Mouse (Mus musculus) cerebellum, adult 8-10 months (tissue): ENCODE results near the gene Tmem259.
A peak's percentile ranks its signal among the peaks of the same experiment; 100 is the strongest.
"Not testable (repeated sequence)": the region's sequence is repeated elsewhere in the genome, so short reads cannot be mapped to it uniquely, and the experiment has no call there.

Experiments used
- DNase-seq: peaks from one replicate; pipeline ENCODE4 v3.0.0; 2022

The Tmem259 gene

DNA sequence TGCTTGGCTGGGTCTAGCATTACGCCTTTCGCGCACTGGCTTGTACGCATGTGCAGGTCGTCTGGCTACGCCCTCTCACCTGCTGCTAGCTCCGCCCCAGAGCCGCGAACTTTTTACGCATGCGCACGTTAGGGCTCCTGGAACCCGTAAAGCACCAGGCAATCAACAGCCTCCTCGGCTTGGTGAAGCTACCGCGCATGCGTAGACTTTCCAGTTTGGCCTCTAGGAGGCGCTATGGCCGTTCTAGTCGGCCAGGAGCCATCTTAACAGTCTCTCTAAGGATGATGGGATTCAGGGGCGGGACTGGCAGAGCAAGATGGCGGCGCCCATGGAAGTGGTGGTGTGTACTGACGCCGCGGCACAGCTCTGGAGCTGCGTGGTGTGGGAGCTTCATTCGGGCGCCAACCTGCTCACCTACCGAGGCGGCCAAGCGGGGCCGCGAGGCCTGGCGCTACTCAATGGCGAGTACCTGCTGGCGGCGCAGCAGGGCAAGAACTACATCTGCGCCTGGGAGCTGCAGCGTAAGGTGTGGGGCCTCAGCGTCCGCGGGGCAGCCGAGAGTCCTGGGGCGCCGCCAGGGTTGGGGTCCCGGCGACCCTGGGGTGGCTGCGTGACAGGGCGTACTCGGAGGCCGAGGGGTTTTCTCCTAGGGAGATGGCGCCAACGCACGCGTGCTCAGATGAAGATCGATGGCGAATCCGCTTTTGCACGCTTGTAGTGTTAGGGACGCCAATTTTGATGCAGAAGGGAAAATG is 24.1 kb downstream of the Tmem259 start, which contains the start of gene Wdr18:
TSS of gene Wdr18 (plus strand) at position 306 of the 755 bp plus-strand sequence.
- peak; percentile 100 for DNase-seq

DNA sequence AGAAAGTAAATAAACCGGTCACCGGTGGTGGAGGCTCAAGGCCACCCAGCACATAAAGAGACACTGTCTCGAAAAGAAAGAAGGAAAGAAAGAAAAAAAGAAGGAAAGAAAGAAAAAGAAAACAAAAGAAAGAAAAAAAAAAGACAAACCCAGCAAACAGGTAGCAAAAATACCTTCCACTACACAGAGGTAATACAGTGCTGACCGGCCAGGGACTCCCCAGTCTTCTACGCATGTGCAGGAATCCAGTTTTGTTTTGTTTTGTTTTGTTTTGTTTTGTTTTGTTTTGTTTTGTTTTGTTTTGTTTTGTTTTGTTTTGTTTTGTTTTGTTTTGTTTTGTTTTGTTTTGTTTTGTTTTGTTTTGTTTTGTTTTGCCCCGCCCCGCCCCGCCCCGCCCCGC is 24.7 kb downstream of the Tmem259 start:
- DNase-seq: not testable (repeated sequence)

DNA sequence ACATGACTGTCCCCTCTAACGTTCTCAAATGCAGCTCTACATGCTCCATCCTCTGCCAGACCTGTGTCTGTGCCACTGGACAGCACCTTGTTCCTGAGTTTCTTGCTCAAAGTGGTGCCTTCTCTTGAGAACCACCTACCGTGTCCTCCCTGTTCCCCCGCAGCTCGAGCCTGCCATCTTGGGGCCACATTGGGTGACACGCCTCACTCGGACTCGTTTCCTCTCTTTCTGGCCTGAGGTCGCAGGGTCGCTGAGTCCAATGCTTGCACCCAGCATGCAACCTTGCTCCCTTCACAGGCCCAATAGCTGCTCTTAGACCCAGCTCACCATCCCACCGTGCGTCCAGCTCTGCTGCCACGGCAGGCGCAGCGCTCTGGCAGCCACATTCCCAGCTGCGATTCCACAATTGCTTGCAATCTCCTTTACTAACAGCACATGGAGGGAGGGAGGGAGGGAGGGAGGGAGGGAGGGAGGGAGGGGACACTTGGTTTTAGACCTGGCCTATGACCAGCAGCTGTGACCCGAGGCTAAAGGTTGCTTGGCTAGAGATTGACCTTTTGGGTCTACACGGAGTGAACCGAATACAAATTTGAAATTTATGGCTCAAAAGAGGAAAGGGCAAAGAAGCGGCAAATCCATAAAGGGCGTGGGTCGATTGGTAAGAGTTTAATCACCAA is 25.9 kb downstream of the Tmem259 start:
- DNase-seq: peak; percentile 83

DNA sequence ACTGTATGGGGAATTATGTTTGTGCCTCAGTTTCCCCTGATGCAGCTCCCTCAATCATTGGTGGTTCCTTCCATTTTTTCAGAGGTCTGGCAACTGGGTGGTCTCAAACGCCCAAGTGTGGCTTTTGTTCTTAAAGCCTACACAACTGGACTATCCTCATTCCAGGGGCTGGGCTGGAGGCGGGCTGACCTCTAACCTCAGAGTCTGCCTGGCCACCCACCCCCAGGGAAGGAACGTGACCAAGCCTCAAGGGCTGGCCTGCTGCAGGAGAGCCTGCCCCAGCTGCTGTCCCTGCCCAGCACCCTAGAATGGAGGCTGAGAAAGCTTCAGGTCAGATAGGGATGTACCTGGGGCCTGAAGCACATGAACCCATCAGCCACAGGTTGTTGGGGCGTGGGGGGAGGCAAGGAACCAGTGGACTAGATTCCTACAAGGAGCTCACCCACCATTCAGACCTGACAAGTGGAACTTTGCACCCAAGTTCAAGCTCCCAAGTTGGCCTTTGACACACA is 27.4 kb downstream of the Tmem259 start:
- no peak for DNase-seq

DNA sequence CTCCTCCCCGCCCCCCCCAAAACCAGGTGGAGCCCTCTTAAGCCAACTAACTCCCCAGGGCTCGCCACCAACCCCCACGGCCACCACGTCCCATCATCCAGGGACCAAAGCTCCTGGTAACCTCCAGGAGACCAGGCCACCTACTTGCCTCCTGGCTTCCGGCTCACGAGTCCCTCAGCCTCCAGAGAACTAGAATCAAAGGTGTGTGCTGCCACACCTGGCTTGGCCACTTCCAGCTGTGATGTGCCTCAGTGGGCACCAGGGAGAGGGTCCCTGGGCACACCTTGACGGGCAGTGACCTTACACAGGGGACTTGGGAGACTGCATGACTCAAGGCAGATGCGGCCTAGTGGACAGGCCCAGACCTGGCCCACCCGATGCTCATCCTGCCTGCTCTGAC is 28.4 kb downstream of the Tmem259 start:
- no peak for DNase-seq

DNA sequence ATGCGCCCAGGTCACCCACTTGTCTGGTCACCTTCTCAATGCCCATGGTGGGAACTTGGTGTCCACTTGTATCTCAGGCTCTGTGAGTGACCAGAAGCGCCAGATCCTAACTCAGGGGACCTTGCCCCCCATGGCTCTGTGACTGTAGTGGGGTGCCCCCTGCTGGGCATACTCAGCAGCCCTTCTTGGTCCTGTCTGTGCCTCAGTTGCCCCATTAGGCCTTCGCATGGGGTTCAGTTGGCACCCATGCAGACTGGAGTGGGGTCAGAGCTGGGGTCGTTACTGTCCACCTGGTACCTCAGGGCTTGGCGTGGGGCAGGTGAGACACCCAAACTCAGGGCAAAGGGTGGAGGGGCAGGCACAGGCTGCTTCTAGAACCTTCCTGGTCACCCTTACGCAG is 30.2 kb downstream of the Tmem259 start:
- no peak for DNase-seq

DNA sequence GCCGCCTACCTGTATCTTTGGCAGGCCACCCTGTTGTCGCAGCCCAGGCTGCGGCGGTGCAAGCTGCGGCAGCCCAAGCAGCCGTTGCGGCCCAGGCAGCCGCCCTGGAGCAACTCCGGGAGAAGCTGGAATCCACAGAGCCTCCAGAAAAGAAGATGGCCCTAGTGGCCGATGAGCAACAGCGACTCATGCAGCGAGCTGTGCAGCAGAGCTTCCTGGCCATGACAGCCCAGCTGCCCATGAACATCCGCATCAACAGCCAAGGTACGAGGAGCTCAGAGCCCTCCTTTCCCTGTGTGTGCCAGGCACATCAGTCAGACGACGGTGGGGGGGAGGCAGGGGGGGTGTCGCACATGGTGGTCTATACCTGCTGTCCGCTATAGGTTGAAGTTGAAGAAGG is 33.5 kb downstream of the Tmem259 start:
- DNase-seq: no peak

DNA sequence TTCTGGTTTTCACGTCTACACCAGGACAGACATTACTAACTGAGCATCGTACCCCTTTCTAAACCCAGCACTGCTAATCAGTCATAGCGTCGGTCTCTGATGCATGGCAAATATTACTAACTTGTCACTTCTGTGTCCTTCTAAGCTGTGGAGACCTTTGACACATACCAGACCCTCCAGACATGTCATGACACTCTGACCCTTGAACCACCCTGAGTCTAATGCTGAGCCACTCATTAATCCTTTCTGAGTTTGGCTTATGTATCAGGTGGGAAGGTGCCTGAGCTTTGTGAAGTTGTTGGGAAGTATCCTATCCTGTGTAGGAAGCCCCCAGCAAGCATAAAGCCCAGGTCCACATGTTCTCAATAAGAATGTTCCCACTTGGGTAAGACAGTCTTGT is 34.3 kb downstream of the Tmem259 start:
- no peak for DNase-seq

DNA sequence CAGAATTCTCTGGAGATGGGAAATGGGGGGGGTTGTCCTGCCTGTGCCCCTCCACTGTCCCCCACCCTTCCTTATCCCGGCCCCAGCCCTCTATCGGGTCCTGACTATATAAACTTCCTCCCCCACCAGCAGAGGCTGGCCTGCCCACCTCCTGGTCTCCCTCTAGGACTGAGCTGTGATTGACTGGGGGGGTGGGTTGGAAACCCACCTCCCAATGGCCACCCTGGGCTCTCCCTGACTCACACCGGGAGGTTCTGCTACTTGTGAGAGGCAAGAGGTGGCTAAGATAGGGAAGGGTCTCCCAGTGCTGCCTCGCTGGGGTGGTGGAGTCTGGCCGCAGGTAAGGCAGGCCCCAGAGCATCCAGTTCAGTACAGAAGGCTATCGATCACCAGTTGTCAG is 36.6 kb downstream of the Tmem259 start:
- no peak for DNase-seq

DNA sequence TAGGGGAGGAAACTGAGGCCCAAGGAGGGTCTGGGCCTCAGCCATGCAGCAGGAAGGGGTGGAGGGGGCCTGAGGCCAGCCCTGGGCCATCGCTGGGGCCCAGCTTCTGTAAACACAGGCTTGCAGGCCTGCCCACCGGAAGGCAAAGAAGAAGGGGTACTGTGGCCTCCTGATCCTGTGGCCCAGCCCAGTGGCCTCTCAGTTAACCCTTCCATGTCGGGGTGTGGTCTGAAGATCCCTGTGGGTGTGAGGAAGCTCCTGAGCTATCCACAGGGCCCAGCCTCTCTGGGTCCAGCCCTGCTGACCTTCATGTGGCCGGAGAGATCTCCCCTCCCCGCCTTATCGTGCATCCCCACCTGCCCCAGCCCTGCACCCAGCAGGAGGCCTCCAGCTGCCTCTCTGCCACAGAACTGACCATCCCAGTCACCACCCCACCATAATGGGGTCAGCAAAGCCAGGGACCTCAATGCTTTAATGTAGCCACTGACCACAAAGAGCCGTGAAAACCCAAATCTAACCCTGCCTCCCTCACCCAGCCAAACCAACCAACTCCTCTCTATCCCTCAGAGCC is 37.3 kb downstream of the Tmem259 start:
- DNase-seq: no peak

DNA sequence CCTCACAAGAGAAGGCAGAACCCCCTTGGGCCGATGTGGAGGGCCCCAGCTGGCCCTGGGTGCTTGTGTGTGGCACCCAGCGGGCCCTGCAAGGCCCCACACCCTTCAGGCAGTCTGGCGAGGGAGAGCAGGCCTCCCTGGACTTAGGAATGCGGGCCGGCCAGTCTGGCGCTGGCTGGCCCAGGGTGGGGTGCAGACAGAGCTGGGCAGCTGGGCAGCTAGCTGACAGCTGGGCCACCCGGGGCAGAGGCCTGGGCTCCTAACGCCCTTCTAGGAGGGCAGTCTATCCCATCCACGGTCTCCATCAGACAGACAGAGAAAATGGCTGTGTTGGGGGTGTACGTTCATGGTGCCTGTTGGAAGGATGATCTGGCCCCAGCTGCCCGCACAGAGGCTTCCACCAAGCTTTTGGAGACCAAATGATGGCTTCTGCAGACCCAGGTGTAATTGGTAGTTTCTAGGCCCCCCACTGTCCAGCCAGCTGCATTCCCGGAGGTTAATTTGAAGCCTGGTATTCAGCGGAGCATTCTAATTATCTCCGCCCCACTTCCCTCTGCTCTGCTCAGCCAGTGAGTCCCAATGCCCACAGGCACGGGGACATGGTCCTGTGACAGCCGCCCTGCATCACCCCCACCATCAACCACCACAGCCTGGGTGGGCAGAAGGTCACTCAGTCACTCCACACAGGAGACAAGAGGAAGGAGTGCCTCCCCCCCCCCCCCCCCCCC is 38.5 kb downstream of the Tmem259 start:
- no peak for DNase-seq

DNA sequence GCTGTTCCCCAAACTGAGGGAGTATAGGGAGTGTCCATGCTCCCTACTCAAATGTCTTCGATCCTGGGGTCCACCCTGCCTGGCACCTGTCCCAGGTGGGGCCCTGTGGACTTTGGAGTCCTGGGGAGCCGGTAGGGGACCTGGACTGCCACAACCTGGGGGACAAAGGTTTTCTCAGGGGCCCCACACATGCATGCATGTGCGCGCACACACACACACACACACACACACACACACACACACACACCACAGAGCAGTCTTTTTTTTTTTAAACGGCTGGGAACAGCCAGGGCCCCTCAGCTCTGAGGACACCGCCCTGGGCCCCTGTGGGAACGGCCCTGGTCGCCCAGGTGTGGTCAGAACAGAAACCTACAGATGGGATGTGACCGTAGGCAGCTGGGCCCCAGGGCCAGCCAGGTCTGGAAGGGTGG is 40.6 kb downstream of the Tmem259 start:
- no peak for DNase-seq

DNA sequence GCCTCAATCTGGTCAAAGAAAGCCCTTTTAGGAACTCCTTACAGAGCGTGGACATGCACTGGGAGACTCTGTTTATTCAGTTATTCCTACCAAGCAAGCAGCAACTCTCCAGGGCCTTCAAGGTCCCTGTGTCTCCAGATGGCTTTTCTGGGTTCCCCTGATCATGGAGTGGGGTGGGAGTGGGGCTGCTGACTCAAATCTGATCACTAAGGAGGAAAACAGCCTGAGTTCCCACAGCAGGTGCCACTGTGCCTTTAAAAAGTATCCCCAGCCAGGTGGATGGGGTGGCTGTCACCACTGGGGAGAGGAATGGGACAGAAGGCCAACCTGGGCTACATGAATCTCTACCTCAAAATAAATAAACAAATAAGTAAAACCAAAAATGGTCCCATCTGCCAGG is 41.1 kb downstream of the Tmem259 start:
- DNase-seq: no peak

DNA sequence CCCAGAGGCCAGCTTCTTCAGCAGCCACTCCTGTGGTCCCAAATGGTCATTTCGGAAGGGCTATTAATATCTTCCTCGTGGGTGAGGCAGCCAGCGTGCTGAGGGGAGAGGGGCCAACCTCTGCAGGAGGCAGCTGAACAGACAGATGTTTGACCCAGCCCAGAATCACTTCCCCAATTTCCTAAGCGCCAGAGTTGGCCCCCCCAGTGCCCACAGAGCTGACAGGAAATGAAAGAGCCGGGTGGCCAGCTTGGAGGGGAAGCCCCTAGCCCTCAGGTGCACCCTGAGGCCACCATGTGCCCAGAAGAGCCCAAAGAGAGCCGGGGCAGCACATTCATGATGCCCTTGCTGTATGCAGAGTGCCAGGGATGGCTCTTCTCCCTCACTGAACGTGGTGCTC is 43.4 kb downstream of the Tmem259 start:
- no peak for DNase-seq

DNA sequence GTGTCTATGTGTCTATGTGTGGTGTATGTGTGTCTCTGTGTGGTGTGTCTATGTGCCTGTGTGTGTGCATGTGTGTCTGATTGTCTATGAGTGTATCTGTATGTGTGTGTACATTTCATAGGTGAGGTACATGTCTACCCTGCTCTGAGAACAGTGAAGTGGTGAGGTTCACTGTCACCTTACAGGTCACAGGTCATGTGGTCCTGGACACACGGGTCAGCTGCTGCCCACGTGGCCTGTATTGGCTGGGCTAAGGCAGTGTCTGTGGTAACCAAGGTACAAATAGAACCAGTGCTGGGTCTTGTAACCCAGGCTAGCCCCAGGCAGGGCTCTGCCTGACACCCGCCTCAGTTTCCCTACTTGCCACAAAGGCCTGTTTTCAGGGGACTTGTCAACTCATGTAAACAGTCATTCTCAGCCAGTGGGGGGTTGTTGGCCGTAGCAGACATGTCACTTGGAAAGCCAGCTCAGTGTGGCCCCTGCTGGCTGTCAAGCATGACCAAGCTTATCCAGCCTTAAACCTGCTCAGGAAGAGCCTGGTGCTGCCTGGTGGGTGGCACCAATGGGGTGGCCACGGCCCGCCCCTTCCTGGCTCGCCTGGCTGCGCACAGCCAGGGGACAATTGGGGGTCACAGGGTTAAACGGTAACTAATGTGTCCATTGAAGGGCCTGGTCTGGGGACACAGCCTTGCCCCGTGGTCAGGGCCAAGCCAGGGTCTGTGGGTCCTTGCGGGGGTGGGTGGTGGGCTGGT is 46.2 kb downstream of the Tmem259 start:
- DNase-seq: no peak

DNA sequence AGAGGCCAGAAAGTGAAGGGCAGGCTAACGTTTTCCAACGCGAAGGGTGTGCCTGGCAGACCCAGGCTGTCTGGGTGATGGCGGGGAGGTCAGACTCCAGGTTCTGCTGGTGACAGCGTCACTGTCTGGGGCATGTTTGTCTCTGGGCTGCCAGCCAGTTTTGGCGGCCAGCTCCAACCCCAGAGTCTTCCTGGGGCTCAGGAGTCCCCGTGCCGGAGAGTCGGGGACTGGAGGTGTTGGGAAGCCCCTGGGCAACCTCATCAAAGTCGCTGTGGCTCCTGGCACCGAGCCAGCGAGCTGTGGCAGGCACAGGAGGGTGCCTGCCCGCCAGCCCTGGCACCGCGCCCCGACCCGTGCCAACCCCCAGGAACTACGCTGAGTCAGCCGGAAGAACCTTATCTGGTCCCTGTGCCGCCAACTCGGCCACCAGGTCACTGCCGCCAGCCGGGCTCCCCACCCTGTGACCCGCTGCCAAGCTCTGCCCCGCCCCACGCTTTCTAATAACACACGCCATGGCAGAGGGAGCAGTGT is 47.2 kb downstream of the Tmem259 start:
- DNase-seq: peak; percentile 64

DNA sequence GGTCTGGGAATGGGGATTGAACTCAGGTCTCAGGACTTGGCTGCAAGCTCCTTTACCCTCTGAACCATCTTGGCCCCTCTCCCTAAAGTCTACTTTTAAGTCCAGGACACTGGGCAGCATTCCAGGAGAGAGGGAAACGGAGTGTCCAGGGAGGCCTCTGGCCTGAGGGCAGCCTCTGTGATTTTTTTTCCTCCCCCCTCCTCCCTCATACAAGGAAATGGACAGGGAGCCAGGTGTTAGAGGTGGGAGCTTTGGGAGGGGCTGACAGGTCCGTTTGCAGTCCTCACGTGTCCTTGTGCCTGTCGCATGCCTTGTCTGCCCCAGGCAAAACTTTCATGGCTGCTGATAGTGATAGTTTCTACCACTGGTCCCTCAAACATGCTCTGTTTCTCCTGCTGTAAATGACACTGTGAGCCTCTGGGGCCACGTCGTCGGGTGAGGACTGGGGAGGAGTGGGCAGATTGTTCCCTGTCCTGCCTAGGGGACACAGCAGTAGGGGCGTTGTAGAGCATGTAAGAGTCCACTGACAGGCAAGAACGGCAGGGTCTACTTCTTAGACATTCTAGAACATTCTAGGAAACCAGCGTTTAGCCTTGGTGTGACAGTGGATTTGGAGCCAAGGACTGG is 47.7 kb downstream of the Tmem259 start:
- DNase-seq: no peak

DNA sequence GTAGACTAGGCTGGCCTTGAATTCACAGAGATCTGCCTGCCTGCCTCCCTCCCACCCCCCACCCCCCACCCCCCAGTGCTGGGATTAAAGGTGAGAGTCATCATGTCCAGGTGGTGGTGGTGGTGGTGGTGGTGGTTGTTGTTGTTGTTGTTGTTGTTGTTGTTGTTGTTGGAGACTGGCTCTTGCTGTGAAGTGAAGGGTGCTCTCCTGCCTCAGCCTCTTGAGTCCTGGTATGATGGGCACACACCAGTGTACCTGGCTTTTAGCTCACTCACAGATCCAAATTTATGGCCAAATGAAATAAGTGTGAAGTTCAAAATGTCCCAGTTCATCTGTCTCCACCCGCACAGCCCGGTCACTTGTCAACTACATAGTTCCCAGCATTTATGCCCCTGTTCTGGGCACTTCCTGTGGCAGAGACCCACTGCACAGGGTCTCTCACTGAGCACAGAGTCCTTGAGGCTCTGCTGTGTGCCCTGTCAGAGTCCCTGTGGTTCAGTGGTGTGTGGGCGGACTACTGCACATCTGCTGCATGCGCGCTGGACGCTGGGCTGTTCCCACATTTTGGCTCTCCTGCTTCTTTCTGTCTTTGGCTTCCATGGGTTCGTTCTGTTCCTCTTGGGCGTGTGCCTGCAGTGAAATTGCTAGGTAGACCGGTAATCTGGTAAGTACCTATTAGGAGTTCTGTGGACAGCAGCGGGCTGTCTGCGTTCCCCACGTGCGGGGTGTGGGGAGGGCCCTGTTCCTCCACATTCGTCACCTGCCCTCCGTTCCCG is 49.1 kb downstream of the Tmem259 start:
- no peak for DNase-seq

DNA sequence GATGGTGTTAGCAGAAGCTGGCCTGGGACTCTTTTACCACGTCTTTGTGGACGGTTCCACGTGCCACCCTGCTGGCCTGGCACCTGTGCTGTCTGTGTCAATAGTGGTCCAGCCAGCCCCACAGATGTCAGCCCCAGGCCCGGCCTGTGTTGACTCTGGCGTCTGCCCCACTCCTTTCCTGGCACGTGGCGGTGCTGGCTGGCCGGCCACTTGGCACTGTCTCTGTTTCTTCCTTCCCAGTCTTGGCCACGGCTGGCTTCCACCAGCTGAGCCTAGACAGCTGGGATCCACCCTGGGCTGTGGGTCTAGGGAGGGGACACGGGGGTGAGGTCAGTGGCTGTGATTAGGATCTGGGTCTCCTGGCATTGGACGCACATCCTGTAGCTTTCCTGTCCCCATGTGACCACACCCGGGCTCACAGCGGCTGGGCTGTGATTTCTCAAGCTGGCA is 49.8 kb downstream of the Tmem259 start:
- DNase-seq: no peak

DNA sequence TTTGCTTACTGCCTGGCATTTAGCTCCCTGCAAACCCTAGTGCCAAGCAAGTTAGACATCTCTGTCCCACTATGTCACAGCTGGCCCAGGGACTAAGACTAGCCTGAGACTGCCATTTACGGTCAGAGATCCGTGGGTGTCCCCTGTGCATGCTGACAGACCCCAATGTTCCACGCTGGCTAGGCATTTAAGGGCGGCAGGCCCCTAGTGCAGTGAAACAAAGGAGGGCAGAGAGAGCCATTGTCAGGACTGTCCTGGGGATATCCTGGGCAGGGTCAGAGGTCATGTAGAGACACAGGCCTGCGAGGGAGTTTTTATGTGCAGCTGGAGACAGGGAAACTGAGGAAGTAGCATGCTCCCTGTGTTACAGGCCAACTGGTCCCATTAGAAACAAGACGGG is 50.3 kb downstream of the Tmem259 start:
- no peak for DNase-seq

DNA sequence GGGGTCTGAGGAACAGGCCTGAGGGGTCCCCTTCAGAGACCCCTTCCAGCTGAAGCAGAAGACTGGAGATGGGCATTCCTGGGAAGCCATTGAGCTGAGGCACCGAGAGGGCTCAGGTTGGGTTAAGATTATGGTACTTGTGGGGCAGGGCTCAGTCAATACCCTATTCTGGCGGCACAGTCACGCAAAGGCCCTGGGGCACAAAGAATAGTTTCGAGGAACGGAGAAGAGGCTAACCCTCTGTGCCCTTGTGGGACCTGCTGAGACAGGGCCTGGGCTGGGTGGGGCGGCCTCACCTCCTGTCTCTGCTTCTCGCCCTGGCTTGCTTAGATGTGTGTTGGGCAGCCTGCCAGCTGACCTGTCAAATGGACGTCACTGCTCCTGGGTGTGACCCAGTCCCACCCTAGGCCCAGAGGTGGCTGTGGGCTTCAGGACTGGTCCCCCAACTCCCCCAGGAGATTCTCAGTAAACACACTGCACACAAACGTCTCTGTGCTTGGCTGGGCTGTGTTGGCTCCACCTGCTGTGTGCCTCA is 50.9 kb downstream of the Tmem259 start:
- no peak for DNase-seq
